Mouse (Mus musculus): ENCODE results near the gene Slc30a10.

Slc30a10 gene

GRCm38 (mm10) chr1:185462889-185463288 lies 8.2 kb downstream of the Slc30a10 start:
- DNase-seq (ENCODE audit: low read depth, low spot score), result no peak

- no peak for DNase-seq (ENCODE audit: low read depth, low spot score)
These were observed 14.9 kb downstream of the Slc30a10 start for GRCm38 (mm10) chr1:185469551-185470021.

GRCm38 (mm10) chr1:185472025-185472720 lies 17.5 kb downstream of the Slc30a10 start:
- peak; percentile 9 for DNase-seq (ENCODE audit: low read depth, low spot score)

GRCm38 (mm10) chr1:185472730-185473129 lies 18.1 kb downstream of the Slc30a10 start:
- no peak for DNase-seq (ENCODE audit: low read depth, low spot score)

GRCm38 (mm10) chr1:185473437-185473836 lies 18.8 kb downstream of the Slc30a10 start:
- no peak for DNase-seq (ENCODE audit: low read depth, low spot score)

GRCm38 (mm10) chr1:185479861-185480260 lies 25.2 kb downstream of the Slc30a10 start:
- DNase-seq (ENCODE audit: low read depth, low spot score), result no peak

GRCm38 (mm10) chr1:185482001-185482761 lies 27.5 kb downstream of the Slc30a10 start:
- DNase-seq (ENCODE audit: low read depth, low spot score), result peak; percentile 78

GRCm38 (mm10) chr1:185482762-185483161 lies 28.1 kb downstream of the Slc30a10 start:
- DNase-seq (ENCODE audit: low read depth, low spot score), result no peak

GRCm38 (mm10) chr1:185483356-185484057 lies 28.9 kb downstream of the Slc30a10 start:
- DNase-seq (ENCODE audit: low read depth, low spot score), result no peak

GRCm38 (mm10) chr1:185484281-185484680 lies 29.6 kb downstream of the Slc30a10 start:
- DNase-seq (ENCODE audit: low read depth, low spot score), result peak; percentile 9

- no peak for DNase-seq (ENCODE audit: low read depth, low spot score)
These were observed 35.2 kb downstream of the Slc30a10 start for GRCm38 (mm10) chr1:185489893-185490292.

- DNase-seq (ENCODE audit: low read depth, low spot score), result no peak
These were observed 36.0 kb downstream of the Slc30a10 start for GRCm38 (mm10) chr1:185490603-185491002.

- DNase-seq (ENCODE audit: low read depth, low spot score), result peak; percentile 10
These were observed 38.9 kb downstream of the Slc30a10 start for GRCm38 (mm10) chr1:185493439-185494034.

GRCm38 (mm10) chr1:185496791-185497460 lies 42.3 kb downstream of the Slc30a10 start:
- DNase-seq (ENCODE audit: low read depth, low spot score), result no peak

GRCm38 (mm10) chr1:185500602-185501001 lies 46.0 kb downstream of the Slc30a10 start:
- no peak for DNase-seq (ENCODE audit: low read depth, low spot score)

GRCm38 (mm10) chr1:185501801-185502340 lies 47.2 kb downstream of the Slc30a10 start:
- DNase-seq (ENCODE audit: low read depth, low spot score), result peak; percentile 63

GRCm38 (mm10) chr1:185502550-185502949 lies 47.9 kb downstream of the Slc30a10 start:
- DNase-seq (ENCODE audit: low read depth, low spot score), result no peak

- no peak for DNase-seq (ENCODE audit: low read depth, low spot score)
These were observed 54.4 kb downstream of the Slc30a10 start for GRCm38 (mm10) chr1:185509042-185509441.

GRCm38 (mm10) chr1:185511306-185511705 lies 56.7 kb downstream of the Slc30a10 start:
- no peak for DNase-seq (ENCODE audit: low read depth, low spot score)

- no peak for DNase-seq (ENCODE audit: low read depth, low spot score)
These were observed 60.9 kb downstream of the Slc30a10 start for GRCm38 (mm10) chr1:185515526-185515979.

GRCm38 (mm10) chr1:185516041-185516440 lies 61.4 kb downstream of the Slc30a10 start:
- no peak for DNase-seq (ENCODE audit: low read depth, low spot score)

Data from brain, adult 2 months (tissue).